ENCODE assay signal across 13 mouse cellular contexts in the genomic region with DNA sequence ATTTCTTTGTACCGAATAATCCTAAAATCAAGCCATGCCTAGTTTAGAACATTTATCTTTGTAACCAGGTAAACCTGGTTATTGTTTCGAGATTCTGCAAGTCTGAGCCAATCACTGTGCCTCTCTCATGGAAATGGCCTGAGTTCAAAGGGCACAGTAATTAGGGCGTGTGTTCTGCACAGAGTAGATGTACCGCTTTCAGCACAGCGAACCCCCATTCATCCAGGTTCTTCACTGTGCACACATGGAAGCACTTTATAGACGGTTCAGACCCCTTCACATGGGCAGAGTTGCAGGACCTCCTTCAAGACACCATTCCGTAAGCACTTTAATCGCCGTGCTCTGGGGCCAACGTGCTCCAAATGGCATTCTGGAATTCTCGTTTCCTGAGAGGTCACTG.
"Had no signal": no experiment of that assay in that cellular context is flagged by ENCODE, and none has a peak within 500 bp of the region (broad histone marks: within the 10 kb centered on the region; RNA-seq: fewer than 3 reads in every experiment).

No protein-coding gene starts in this region.

- DNase-seq: kidney, adult 2 months; kidney, postnatal 25 days; layer of hippocampus, adult 9-11 months; layer of hippocampus, postnatal 36 days; lung, adult 18-20 months; right cerebral cortex, postnatal 14 days; thymus, adult 2 months; thymus, postnatal 25 days had no signal

- H3K27ac ChIP-seq: liver, embryonic 14.5 days; midbrain, embryonic 12.5 days; neural tube, embryonic 13.5 days; stomach, embryonic 15.5 days had no signal

- H3K27me3 ChIP-seq: midbrain, embryonic 12.5 days; stomach, embryonic 15.5 days had no signal

- H3K4me3 ChIP-seq: midbrain, embryonic 12.5 days; neural tube, embryonic 13.5 days; stomach, embryonic 15.5 days had no signal

- H3K4me2 ChIP-seq: midbrain, embryonic 12.5 days; neural tube, embryonic 13.5 days; stomach, embryonic 15.5 days had no signal

- H3K36me3 ChIP-seq: midbrain, embryonic 12.5 days; neural tube, embryonic 13.5 days; stomach, embryonic 15.5 days had no signal

- ATAC-seq: midbrain, embryonic 16.5 days had no signal

- H3K9me3 ChIP-seq: midbrain, embryonic 12.5 days; neural tube, embryonic 13.5 days; stomach, embryonic 15.5 days had no signal

- H3K9ac ChIP-seq: liver, embryonic 14.5 days; midbrain, embryonic 12.5 days; neural tube, embryonic 13.5 days; stomach, embryonic 15.5 days had no signal
